Mouse (Mus musculus) intestine, postnatal 0 days (tissue): Measurements from ENCODE around the gene Apol6. TPM values are rescaled to one million over a fixed set of nuclear protein-coding genes. Genes with fewer than 3 reads are reported as not detected.

Experiments
- ATAC-seq: fragments of 200-750 bp; cut with Nextera tagmentation; 2 replicates; pipeline ENCODE4 v1.8.0; 2017; ENCODE audit warnings: mild to moderate bottlenecking, moderate TSS enrichment, moderate library complexity
- H3K27ac ChIP-seq: fragments of 300-500 bp; sonication (generic); 2 replicates; pipeline ENCODE4 v1.5.1; 2014; ENCODE audit warnings: mild to moderate bottlenecking, low read depth, low read length, moderate library complexity
- H3K27me3 ChIP-seq: fragments of 300-500 bp; sonication (generic); replicated peaks from 2 replicates; pipeline ENCODE4 v1.6.1; 2014; ENCODE audit warnings: low read length, mixed read lengths; ENCODE audit not compliant: control insufficient read depth, insufficient read depth
- H3K36me3 ChIP-seq: fragments of 300-500 bp; sonication (generic); 2 replicates; pipeline ENCODE4 v1.6.1; 2014; ENCODE audit warnings: mild to moderate bottlenecking, moderate library complexity; ENCODE audit not compliant: control insufficient read depth, insufficient read depth
- H3K4me1 ChIP-seq: fragments of 300-500 bp; sonication (generic); replicated peaks from 2 replicates; pipeline ENCODE4 v1.6.1; 2014; ENCODE audit warnings: antibody characterized with exemption, low read length, mixed read lengths; ENCODE audit not compliant: control insufficient read depth, insufficient read depth
- H3K4me2 ChIP-seq: fragments of 300-500 bp; sonication (generic); replicated peaks from 2 replicates; pipeline ENCODE4 v1.6.1; 2014; ENCODE audit warnings: low read depth, mild to moderate bottlenecking, moderate library complexity
- H3K4me3 ChIP-seq: fragments of 300-500 bp; sonication (generic); 2 replicates; pipeline ENCODE4 v1.5.1; 2014; ENCODE audit warnings: low read depth, low read length
- H3K9ac ChIP-seq: fragments of 300-500 bp; sonication (generic); 2 replicates; pipeline ENCODE4 v1.6.1; 2014; ENCODE audit warnings: mild to moderate bottlenecking, low read depth, low read length
- H3K9me3 ChIP-seq: fragments of 300-500 bp; sonication (generic); 2 replicates; pipeline ENCODE4 v1.6.1; 2016; ENCODE audit warnings: mixed run types; ENCODE audit not compliant: control insufficient read depth
- CTCF ChIP-seq: sonication (generic); IDR thresholded peaks from 2 replicates; pipeline ENCODE4 v1.5.1; 2016; ENCODE audit warnings: low read depth, mild to moderate bottlenecking, control low read depth, antibody characterized with exemption, moderate library complexity
- WGBS: fragments of 180-500 bp; shearing (Covaris S2); extraction: QIAGEN DNeasy Blood & Tissue Kit; methylation state at CpG from one replicate; pipeline ENCODE4 v1.1.7; 2014; 5-methylcytosine and 5-hydroxymethylcytosine counted together
- polyA plus RNA-seq: library from polyadenylated mRNA; unstranded; fragments of >200 nt; fragmentation: Nextera tagmentation; extraction: Ambion mirVana; gene quantifications from 2 replicates; pipeline ENCODE4 v1.2.1, GENCODE M21; 2015

Apol6 gene
- polyA plus RNA-seq, 1 experiment from 2014 or later: 1.3 TPM

DNA sequence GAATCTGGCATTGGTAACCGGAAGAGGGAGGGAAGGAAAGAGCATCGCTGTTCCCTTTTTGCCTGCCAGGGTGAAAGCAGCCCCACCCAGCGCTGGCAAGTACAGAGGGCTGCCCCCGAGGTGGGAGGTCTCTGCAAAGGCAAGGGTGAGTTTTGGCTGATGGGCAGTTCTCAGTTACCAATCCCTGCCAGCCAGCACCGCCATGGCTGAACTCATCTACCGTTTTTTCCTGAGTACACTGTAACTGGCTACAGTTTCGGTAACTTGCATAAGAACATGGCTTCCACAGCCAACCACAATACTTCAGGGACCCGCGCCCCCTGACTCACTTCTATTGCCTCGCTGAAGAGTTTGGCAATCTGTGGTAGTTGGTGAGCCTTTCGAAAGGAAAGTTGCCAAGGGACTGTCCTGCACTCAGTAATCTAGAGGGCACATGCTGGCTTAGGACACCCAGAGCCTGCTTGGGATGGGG is 35.4 kb downstream of the Apol6 start:
- no peak overlapping the region for H3K9ac ChIP-seq
- ATAC-seq: no peak
- H3K27me3 ChIP-seq: no peaks in the 10 kb centered on the region
- H3K4me1 ChIP-seq: no peaks in the 10 kb centered on the region
- no peak overlapping the region for H3K4me3 ChIP-seq
- TF ChIP-seq CTCF: no peak
- H3K9me3 ChIP-seq: no peaks in the 10 kb centered on the region
- 88% methylated on average over 11 of the region's 11 CpGs for WGBS
- peaks cover 48% of the 10 kb centered on the region; the same call in 1 of the 2 replicates for H3K36me3 ChIP-seq
- H3K4me2 ChIP-seq: no peak overlapping the region
- no peak overlapping the region for H3K27ac ChIP-seq

DNA sequence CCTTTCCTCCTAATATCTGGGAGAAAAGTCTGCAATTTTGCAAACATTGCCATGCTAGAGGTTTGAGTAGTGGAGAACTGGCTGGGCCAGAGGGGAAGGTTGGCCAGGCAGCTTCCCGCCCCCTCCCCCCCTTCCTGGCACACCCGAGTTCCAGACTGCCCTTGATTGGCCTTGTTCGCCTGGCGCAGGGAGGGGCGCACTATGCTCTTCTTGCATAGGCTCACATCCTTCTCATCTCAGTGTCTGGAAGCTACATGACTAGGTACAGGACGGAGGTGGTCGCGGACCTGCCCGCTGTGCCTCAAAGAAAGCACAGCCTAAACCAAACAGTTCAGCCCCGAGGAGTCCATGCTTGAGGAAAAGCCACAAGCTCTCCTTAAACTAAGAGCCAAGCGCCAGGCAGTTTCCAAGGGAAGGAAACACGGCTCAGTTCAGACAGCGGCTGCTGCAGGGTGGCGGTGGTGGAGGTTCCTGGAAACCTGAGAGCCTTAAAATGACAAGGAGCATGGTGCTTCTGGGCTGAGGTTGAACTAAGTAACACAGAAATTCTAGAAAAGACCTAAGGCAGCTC is 36.2 kb downstream of the Apol6 start:
- no peak overlapping the region for H3K9ac ChIP-seq
- no peaks in the 10 kb centered on the region for H3K27me3 ChIP-seq
- H3K9me3 ChIP-seq: no peaks in the 10 kb centered on the region
- peaks cover 56% of the 10 kb centered on the region for H3K36me3 ChIP-seq
- H3K4me3 ChIP-seq: no peak overlapping the region
- no peak for TF ChIP-seq CTCF
- 79% methylated on average over 14 of the region's 14 CpGs for WGBS
- H3K27ac ChIP-seq: no peak overlapping the region
- no peak for ATAC-seq
- no peaks in the 10 kb centered on the region for H3K4me1 ChIP-seq
- H3K4me2 ChIP-seq: no peak overlapping the region

DNA sequence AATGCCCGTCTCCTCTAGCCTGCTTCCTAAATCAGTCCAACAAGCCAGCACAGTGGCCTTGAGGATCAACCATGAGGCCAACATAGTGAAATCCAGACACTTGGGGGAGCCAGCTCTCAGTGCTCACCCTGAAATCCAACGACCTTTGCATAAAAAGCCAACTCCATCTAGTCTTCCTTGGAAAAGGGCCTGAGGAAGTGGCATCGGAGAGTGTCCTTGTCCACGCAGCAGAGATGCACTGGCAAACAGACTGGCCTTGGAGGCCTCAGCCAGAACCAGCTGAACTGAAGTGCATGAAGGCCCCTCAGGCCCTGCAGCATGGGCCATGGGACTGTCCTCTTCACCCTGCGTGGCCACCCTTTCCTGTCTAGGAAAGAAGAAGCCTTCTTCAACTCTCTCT is 36.9 kb downstream of the Apol6 start:
- H3K4me1 ChIP-seq: no peaks in the 10 kb centered on the region
- H3K9me3 ChIP-seq: no peaks in the 10 kb centered on the region
- WGBS: 78% methylated on average over 5 of the region's 5 CpGs
- peak; percentile 15; the same call in 1 of the 2 replicates for TF ChIP-seq CTCF
- no peak for ATAC-seq
- H3K36me3 ChIP-seq: peaks cover 59% of the 10 kb centered on the region
- H3K27me3 ChIP-seq: no peaks in the 10 kb centered on the region
- H3K4me3 ChIP-seq: no peak overlapping the region
- H3K27ac ChIP-seq: no peak overlapping the region
- no peak overlapping the region for H3K4me2 ChIP-seq
- H3K9ac ChIP-seq: no peak overlapping the region

DNA sequence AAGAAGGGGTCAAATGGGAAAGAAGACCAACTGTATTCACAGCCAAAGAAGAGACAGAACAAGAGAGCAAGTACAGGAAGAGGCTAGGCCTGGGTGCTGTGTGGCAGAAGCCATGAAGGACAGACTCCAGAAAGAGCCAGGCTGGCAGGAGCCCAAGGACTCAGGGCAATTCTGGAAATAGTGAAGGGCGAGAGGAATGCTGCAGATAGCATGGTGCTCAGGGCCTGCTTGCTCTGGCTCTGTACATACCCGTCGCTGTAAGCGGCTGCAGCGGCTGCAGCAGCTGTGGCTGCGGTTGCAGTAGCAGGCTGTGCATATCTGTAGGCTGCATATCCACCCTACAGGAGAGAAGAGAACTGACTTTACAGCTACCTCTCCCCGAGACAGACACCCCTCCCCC is 41.3 kb downstream of the Apol6 start:
- Histone ChIP-seq H3K27me3 (no peaks in the 10 kb centered on the region), H3K36me3 (peaks cover 33% of the 10 kb centered on the region), H3K4me1 (no peaks in the 10 kb centered on the region), H3K27ac (no peak overlapping the region; the same call in 1 of the 2 replicates), H3K4me3 (no peak overlapping the region), H3K9ac (no peak overlapping the region), H3K9me3 (no peaks in the 10 kb centered on the region), H3K4me2 (no peak overlapping the region)
- 91% methylated on average over 7 of the region's 7 CpGs for WGBS
- no peak for ATAC-seq
- no peak for TF ChIP-seq CTCF

DNA sequence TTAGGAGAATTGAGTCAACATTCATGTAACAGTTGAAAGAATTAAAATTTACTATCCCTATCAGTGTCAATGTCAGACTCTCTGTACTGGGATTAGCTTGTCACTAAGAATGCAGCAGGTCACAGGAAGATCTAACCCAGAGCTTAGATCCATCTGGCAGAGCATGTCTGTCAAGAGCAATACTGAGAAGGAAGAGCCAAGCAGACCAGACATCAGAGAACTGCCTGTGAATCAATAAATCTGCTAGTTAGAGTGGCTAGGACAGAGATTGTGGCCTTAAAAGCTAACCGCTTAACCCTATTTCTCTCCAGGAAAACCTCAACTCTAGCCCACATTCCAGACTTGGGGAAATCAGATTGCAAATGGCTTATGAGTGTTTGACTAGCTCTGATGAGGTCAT is 42.0 kb downstream of the Apol6 start:
- H3K4me2 ChIP-seq: no peak overlapping the region
- no peak for ATAC-seq
- H3K9ac ChIP-seq: no peak overlapping the region
- WGBS: 89% methylated on average over 1 of the region's 1 CpGs
- H3K36me3 ChIP-seq: peaks cover 37% of the 10 kb centered on the region
- H3K4me1 ChIP-seq: no peaks in the 10 kb centered on the region
- no peaks in the 10 kb centered on the region for H3K27me3 ChIP-seq
- H3K4me3 ChIP-seq: no peak overlapping the region
- H3K27ac ChIP-seq: no peak overlapping the region
- TF ChIP-seq CTCF: no peak
- no peaks in the 10 kb centered on the region for H3K9me3 ChIP-seq

DNA sequence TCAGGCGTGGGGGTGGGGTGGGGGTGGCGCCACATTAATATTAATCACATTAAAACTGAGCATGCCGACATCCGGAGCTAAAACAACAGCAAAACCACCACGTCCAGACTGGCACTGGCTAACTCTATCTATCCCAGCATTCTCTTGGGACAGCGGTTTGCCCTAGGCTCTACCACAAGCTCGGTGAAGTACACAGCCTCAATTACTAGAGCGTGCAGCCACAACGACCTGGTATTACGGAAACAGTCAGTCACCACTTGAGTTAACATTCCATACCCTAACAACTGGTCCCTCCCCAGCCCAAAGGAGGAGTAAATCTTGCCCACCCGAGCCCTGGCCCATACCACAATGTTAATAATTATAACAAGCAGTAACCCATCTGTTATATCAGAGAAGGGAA is 44.7 kb downstream of the Apol6 start:
- Histone ChIP-seq H3K4me3 (no peak overlapping the region), H3K27me3 (no peaks in the 10 kb centered on the region), H3K4me2 (no peak overlapping the region), H3K9ac (no peak overlapping the region), H3K9me3 (no peaks in the 10 kb centered on the region), H3K27ac (no peak overlapping the region), H3K4me1 (no peaks in the 10 kb centered on the region), H3K36me3 (peaks cover 39% of the 10 kb centered on the region)
- 74% methylated on average over 11 of the region's 11 CpGs for WGBS
- TF ChIP-seq CTCF: no peak
- no peak for ATAC-seq
